Mouse (Mus musculus): ENCODE results near the gene Ctsk.
"Not testable (repeated sequence)": the region's sequence is repeated elsewhere in the genome, so short reads cannot be mapped to it uniquely, and the experiment has no call there.

The Ctsk gene

GRCm38 (mm10) chr3:95526111-95526510 is 27.1 kb downstream of the Ctsk start:
- no peak for DNase-seq

GRCm38 (mm10) chr3:95526622-95527211 is 27.7 kb downstream of the Ctsk start, which contains the start of gene Ctss:
Gene Ctss, plus strand, starts transcription at chr3:95526786.
- no peak for DNase-seq

GRCm38 (mm10) chr3:95529814-95530213 is 30.8 kb downstream of the Ctsk start:
- no peak for DNase-seq

GRCm38 (mm10) chr3:95531025-95531424 is 32.0 kb downstream of the Ctsk start:
- no peak for DNase-seq

GRCm38 (mm10) chr3:95533364-95533763 is 34.3 kb downstream of the Ctsk start:
- no peak for DNase-seq

DNA sequence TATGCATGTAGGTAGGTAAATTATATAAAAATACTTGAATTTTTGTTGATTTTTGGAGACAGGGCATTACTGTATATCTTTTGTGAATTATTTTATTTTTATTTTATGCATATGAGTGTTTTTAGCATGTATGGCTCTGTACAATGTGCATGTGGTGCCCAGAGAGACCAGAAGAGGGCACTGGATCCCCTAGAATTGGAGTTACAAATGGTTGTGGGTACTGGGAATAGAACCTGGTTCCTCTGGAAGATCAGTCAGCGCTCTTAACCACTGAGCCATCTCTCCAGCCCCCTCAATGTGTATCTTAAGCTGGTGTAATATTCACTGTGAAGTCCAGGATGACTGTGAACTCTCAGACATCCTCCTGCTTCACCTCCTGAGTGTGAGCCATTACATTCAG is 35.9 kb downstream of the Ctsk start:
- DNase-seq: no peak

GRCm38 (mm10) chr3:95538936-95539335 is 39.9 kb downstream of the Ctsk start:
- DNase-seq: no peak

DNA sequence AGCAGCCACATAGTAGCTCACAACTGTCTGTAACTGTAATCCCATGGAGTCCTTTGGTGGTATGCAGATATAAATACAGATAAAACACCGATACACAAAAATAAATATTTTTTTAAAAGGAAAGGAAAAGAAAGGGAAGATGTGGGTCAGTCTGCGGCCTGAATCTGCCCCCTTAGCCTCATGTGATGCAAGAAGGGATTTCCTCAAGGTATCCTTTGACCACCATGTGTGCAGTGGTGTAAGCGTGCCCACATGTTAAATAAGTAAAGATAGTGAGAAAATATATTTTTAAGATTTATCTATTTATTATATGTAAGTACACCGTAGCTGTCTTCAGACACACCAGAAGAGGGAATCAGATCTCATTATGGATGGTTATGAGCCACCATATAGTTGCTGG is 40.8 kb downstream of the Ctsk start:
- DNase-seq: no peak

DNA sequence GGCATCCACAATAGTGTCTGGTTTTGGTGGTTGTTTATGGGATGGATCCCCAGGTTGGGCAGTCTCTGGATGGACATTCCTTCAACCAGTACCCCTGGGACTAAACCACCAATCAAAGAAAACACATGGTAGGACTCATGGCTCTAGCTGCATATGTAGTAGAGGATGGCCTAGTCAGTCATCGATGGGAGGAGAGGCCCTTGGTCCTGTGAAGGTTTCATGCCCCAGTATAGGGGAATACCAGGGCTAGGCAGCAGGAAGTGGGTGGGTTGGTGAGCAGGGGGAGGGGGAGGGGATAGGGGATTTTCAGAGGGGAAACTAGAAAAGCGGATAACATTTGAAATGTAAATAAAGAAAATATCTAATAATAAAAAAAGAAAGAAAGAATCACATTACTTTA is 42.1 kb downstream of the Ctsk start:
- not testable (repeated sequence) for DNase-seq

- DNase-seq: no peak
Measured at GRCm38 (mm10) chr3:95542171-95542570, 43.1 kb downstream of the Ctsk start.

GRCm38 (mm10) chr3:95542981-95543380 is 43.9 kb downstream of the Ctsk start:
- no peak for DNase-seq

DNA sequence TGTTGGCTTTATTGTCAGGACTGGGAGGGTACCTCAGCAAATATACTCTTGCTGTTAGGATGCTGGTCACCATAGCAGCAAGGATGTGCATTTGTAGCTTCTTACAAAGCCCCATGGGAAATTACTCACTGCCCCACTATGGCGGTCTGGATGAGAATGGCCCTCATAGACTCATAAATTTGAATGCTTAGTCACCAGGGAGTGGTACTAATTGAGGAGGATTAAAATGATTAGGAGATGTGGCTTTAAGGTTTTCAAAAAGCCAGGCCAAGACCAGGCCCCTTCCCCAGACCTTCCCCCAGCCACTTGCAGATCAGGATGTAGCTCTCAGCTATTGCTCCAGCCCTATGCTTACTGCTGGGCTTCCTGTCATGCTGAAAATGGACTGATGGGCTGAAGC is 51.1 kb downstream of the Ctsk start:
- no peak for DNase-seq

DNA sequence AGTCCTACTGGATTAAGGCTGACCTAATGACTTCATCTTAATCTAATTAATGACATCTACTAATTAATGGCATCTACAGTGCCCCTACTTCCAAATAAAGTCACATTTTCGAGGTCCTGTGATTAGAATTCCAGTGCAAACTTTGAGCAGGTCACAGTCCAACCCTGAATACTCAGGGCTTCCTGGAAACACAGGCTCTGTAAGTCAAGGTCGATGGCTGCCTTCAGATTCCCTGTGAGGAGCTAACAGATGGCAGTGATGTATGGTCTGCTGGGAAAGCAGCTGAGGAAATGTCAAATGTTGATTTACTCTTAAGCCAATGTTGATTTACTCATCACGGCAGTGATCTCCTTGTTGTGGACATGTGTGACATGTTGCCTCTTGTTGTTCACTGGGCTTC is 54.9 kb downstream of the Ctsk start:
- DNase-seq: no peak

Data from right cerebral cortex, postnatal 14 days (tissue).